Mouse (Mus musculus): ENCODE data around the gene Mms19. TPM values are rescaled to one million over a fixed set of nuclear protein-coding genes. Genes with fewer than 3 reads are reported as not detected.

Gene Mms19
- polyA plus RNA-seq, 1 experiment from 2014 or later = 10.4 TPM

DNA sequence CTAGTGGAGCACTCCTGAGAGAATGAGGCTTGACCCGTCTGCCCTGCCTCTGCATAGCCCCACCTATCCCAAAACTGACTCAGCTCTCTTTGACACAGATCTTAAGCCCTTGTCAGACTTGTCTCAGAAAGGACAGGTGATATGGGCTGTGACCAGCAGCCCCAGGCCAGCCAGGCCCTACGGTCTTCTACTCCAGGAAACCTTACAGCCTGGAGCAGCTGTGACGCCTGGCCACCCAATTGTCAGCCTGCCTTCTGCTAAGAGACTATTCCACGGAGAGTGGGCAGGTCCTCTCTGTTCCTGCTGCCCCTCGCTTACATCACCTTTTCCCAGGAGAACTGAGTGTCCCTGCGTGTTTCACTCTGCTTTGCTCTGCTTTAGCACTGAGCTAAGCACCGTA is 30.2 kb upstream of the Mms19 start:
- no peaks in the 10 kb centered on the region for H3K9me3 ChIP-seq (replicated peaks)
- no peak overlapping the region for H3K4me3 ChIP-seq (replicated peaks)
- WGBS (ENCODE audit: insufficient replicate concordance) = 71% methylated on average over 7 of the region's 7 CpGs
- H3K9ac ChIP-seq = no peak overlapping the region
- ATAC-seq (ENCODE audit: low read depth) (no peak), DNase-seq (no peak)
- H3K36me3 ChIP-seq = no peaks in the 10 kb centered on the region
- peaks cover 11% of the 10 kb centered on the region for H3K4me1 ChIP-seq (replicated peaks)
- no peak overlapping the region for H3K27ac ChIP-seq
- no peak overlapping the region for H3K4me2 ChIP-seq
- no peaks in the 10 kb centered on the region for H3K27me3 ChIP-seq

DNA sequence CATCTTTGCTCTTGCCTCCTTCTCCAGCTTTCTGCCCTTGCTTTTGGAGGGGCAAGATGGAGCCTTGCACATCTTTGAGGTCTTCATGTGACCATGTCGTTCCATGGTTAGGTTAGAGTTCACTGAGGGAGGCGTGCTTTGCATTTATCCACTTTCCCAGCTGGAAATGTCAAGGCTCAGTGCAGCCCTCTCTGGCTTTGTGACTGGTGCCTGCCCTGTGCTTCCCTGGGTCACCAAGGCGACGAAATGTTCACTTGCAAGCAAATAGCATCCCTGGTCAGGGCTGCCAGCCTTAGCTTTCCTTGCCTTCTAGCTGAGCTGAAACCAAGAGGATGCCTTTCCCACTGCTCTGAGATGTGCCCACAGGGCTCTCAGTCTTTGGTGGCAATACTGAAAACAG is 29.5 kb upstream of the Mms19 start:
- H3K4me3 ChIP-seq (replicated peaks) = no peak overlapping the region
- H3K27me3 ChIP-seq = no peaks in the 10 kb centered on the region
- no peaks in the 10 kb centered on the region for H3K36me3 ChIP-seq
- H3K9ac ChIP-seq = no peak overlapping the region
- WGBS (ENCODE audit: insufficient replicate concordance) = 58% methylated on average over 4 of the region's 4 CpGs
- no peak overlapping the region for H3K4me2 ChIP-seq
- peaks cover 18% of the 10 kb centered on the region for H3K4me1 ChIP-seq (replicated peaks)
- ATAC-seq (ENCODE audit: low read depth) (no peak), DNase-seq (no peak)
- no peak overlapping the region for H3K27ac ChIP-seq
- no peaks in the 10 kb centered on the region for H3K9me3 ChIP-seq (replicated peaks)

DNA sequence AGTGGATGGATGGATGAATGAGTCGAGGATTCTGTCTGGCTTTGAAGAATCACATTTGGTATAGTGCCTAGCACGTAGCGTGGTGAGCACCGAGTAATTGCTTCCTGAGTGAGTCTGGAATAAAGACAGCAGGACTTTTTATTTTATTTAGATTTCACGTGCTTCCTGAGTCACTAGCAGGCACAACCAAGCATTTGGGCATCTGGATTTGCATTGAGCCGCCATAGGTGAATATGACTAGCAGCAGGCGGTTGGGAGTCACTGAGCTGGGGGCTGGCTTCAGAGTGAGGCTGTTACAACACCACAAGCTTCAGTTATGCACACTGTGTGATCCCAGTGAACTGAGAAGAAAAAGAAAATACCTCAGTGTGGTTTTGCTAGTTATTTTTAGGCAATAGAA is 28.1 kb upstream of the Mms19 start:
- no peaks in the 10 kb centered on the region for H3K9me3 ChIP-seq (replicated peaks)
- no peak overlapping the region for H3K4me2 ChIP-seq
- 64% methylated on average over 7 of the region's 7 CpGs for WGBS (ENCODE audit: insufficient replicate concordance)
- DNase-seq (no peak), ATAC-seq (ENCODE audit: low read depth) (no peak)
- no peaks in the 10 kb centered on the region for H3K36me3 ChIP-seq
- H3K27ac ChIP-seq = no peak overlapping the region
- peaks cover 32% of the 10 kb centered on the region for H3K4me1 ChIP-seq (replicated peaks)
- no peak overlapping the region for H3K4me3 ChIP-seq (replicated peaks)
- no peaks in the 10 kb centered on the region for H3K27me3 ChIP-seq
- H3K9ac ChIP-seq = no peak overlapping the region

DNA sequence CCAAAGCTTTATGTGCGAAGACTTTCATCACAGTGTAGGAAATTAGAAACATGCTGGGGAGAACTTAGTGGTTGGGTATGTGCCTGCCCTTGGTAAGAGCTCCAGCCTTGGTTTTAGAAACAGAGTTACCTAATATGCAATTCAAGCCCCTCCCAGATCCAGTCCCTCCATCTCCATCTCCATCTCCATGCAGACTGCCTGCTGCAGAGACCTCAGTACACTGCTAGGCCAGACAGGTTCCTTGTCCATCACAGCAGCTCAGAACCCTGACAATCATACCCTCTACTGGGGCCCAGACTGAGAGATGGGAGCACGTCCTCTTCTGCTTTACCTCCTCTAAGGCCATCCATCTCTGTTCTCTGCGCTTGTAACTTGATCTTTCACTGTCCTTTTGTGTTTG is 27.6 kb upstream of the Mms19 start:
- Histone ChIP-seq H3K4me2 (no peak overlapping the region), H3K4me1 (replicated peaks) (peaks cover 32% of the 10 kb centered on the region), H3K4me3 (replicated peaks) (no peak overlapping the region), H3K9me3 (replicated peaks) (no peaks in the 10 kb centered on the region), H3K27ac (no peak overlapping the region), H3K9ac (no peak overlapping the region), H3K36me3 (no peaks in the 10 kb centered on the region), H3K27me3 (no peaks in the 10 kb centered on the region)
- DNase-seq (no peak), ATAC-seq (ENCODE audit: low read depth) (no peak)
- WGBS (ENCODE audit: insufficient replicate concordance) = 59% methylated on average over 3 of the region's 3 CpGs

DNA sequence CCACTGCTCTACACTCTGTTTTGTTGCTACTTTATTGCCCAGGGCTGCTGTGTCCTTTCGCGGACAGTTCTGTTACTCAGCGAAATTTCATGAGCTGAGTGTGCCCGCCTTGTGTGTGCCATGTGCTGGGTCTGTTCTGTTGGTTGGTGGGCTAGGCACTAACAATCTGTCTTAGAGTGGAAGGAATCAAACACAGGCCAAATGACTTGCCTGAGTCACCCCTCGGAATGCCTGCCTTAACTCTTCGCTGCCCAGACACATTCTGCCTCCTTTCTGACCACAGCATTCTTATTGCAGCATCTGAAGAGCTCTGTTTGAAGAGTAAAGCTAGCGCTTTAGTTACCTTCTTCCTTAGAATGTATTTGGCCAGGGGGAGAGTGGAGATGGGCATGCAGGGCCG is 25.6 kb upstream of the Mms19 start:
- no peak overlapping the region for H3K4me2 ChIP-seq
- peaks cover 32% of the 10 kb centered on the region for H3K4me1 ChIP-seq (replicated peaks)
- ATAC-seq (ENCODE audit: low read depth) (no peak), DNase-seq (no peak)
- no peak overlapping the region for H3K27ac ChIP-seq
- no peaks in the 10 kb centered on the region for H3K36me3 ChIP-seq
- H3K4me3 ChIP-seq (replicated peaks) = no peak overlapping the region
- H3K9ac ChIP-seq = no peak overlapping the region
- 62% methylated on average over 8 of the region's 8 CpGs for WGBS (ENCODE audit: insufficient replicate concordance)
- H3K27me3 ChIP-seq = no peaks in the 10 kb centered on the region
- no peaks in the 10 kb centered on the region for H3K9me3 ChIP-seq (replicated peaks)

DNA sequence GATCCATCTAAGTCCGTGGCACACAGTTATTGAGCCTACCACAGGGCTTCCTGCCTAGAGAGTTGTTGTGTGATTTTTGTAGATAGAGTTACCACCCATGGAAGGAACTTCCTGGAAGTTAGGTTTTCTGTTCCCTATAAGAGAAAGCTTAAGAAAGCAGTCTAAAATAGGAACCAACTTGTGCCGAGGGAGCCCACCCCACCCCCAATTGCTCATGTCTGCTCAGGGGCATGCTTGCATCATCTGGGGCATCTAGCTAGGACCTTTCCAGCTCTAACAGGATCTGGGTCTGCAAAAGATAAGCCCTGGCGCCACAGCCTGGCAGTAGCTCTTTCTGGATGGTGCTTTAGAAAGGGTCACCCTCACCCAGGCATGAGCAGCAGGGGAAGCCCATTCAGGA is 24.7 kb upstream of the Mms19 start:
- no peak for DNase-seq
- 6% methylated on average over 3 of the region's 3 CpGs for WGBS (ENCODE audit: insufficient replicate concordance)
- H3K4me2 ChIP-seq = no peak overlapping the region
- peak overlapping the region; percentile 50; the same call in 1 of the 2 replicates for H3K27ac ChIP-seq
- H3K9me3 ChIP-seq (replicated peaks) = no peaks in the 10 kb centered on the region
- H3K27me3 ChIP-seq = no peaks in the 10 kb centered on the region
- H3K9ac ChIP-seq = 0 out of 2 replicates have a peak overlapping the region, but pooled peaks have one; percentile 23
- no peak overlapping the region for H3K4me3 ChIP-seq (replicated peaks)
- no peaks in the 10 kb centered on the region for H3K36me3 ChIP-seq
- peaks cover 40% of the 10 kb centered on the region for H3K4me1 ChIP-seq (replicated peaks)
- ATAC-seq (ENCODE audit: low read depth) = no peak

DNA sequence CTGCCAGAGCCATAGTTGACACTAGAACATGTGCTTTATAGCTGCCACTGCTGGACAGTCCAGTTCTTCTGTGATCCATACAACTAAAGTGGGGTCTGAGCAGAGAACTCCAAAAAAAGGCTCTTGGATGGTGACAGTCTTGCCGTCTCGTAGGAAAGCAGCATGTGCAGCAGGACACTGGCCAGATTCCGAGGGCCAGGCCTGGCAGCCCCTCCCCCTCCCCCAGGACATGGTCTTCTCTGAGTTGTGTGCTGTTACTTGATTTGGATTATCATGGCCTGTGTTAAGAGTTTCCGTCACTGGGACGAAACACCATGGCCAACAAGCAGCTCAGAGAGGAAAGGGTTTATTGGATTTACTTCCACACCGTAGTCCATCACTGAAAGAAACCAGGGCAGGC is 23.3 kb upstream of the Mms19 start:
- Histone ChIP-seq H3K36me3 (no peaks in the 10 kb centered on the region), H3K9ac (no peak overlapping the region), H3K27me3 (no peaks in the 10 kb centered on the region), H3K4me1 (replicated peaks) (peaks cover 48% of the 10 kb centered on the region), H3K9me3 (replicated peaks) (no peaks in the 10 kb centered on the region), H3K27ac (no peak overlapping the region), H3K4me3 (replicated peaks) (no peak overlapping the region), H3K4me2 (no peak overlapping the region)
- WGBS (ENCODE audit: insufficient replicate concordance) = 57% methylated on average over 6 of the region's 6 CpGs
- DNase-seq (no peak), ATAC-seq (ENCODE audit: low read depth) (no peak)

DNA sequence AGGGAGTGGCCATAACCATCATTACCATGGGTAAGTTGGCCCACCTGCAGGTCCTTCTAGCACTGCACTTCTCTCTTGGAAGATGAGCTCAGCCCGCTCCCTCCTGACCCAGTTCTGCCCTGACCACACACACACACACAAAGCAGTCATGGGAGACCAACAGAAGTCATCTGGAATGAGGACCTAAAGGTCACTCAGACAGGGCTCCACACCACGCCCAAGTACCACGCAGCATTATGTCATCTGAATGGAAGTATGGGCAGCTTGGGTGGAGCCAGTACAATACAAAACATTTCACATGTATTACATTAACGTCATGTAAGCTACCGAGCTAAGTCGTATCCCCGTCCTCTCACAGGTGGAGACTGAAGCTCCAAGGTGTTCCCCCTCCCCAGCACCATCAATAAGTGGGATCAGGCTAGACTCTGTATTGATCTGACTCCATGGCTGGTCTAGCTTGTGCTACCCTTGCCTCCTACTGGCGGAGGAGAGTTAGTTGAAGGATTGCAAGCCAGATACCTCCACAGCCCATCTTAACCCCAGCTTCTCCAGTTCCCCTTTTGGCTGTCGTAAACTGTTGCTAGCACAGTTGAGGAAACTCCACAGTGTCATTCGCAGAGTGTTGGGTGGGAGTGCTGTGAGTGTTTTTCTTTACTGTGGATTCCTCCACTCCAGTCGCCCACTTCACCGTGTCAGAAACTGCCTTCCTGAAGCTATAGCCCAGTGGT is 20.5 kb upstream of the Mms19 start:
- peak overlapping the region; percentile 35; the same call in 1 of the 2 replicates for H3K27ac ChIP-seq
- no peak for DNase-seq
- no peak for ATAC-seq (ENCODE audit: low read depth)

DNA sequence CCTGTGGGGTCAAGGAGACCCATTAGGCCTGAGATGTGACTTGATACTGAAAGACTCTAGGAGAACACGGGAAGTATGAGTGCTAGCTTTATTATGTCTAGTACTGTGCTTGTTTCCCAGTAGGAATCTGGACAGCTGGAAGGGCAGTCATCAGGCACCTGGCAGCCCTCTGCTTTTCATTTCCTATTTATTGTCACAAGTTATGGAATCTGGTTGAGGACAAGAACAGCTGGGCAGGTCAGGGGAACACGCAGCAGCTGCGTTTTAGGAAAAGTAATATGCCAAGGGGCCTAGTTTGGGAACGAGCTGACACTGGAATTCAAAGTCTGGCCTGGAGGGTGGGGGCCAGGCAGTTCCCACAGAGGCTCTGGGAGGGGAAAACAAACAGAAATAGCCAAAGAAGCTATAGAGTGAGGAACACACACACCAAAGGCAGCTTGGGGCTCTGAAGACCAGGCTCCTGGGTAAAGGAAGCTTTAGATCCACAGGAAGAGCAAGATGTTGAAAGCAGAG is 19.5 kb upstream of the Mms19 start:
- Histone ChIP-seq H3K36me3 (no peaks in the 10 kb centered on the region), H3K4me2 (no peak overlapping the region), H3K27me3 (no peaks in the 10 kb centered on the region), H3K4me1 (replicated peaks) (peaks cover 36% of the 10 kb centered on the region), H3K27ac (peak overlapping the region; percentile 35), H3K4me3 (replicated peaks) (no peak overlapping the region), H3K9me3 (replicated peaks) (no peaks in the 10 kb centered on the region), H3K9ac (no peak overlapping the region)
- ATAC-seq (ENCODE audit: low read depth) (no peak), DNase-seq (no peak)
- 53% methylated on average over 4 of the region's 4 CpGs for WGBS (ENCODE audit: insufficient replicate concordance)

More for the DNA sequence above, 20.5 kb upstream of the Mms19 start:
- Histone ChIP-seq H3K36me3 (no peaks in the 10 kb centered on the region), H3K4me1 (replicated peaks) (peaks cover 45% of the 10 kb centered on the region), H3K9me3 (replicated peaks) (no peaks in the 10 kb centered on the region), H3K4me2 (no peak overlapping the region), H3K9ac (no peak overlapping the region), H3K4me3 (replicated peaks) (no peak overlapping the region), H3K27me3 (no peaks in the 10 kb centered on the region)
- 63% methylated on average over 12 of the region's 12 CpGs for WGBS (ENCODE audit: insufficient replicate concordance)

DNA sequence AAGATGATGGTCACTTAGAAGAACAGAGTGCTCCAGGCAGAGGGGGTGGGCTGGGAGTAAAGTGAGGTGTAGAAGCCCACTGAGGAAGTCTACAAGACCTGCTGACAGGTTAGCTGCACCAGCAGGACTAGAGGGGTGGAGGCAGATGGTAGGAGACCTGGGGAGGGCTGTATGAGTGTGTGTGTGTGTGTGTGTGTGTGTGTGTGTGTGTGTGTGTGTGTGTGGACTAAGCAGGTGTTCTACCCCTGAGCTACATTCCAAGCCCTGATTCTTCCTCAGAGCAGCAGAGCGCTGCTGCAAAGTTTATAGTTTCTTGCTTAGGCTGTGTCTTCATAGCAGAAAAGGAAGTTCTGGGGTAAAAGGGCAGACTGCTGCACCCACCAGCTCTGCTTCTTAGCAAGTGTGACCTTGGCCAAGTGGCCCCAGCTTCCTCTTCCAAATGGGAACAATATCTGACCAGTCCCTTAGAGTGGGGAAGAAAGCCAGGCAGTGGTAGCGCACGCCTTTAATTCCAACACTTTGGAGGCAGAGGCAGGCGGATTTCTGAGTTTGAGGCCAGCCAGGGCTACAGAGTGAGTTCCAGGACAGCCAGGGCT is 18.8 kb upstream of the Mms19 start:
- Histone ChIP-seq H3K9ac (no peak overlapping the region), H3K27me3 (no peaks in the 10 kb centered on the region), H3K4me3 (replicated peaks) (no peak overlapping the region), H3K4me1 (replicated peaks) (peaks cover 29% of the 10 kb centered on the region; the same call in 1 of the 2 replicates), H3K27ac (peak overlapping the region; percentile 35), H3K36me3 (no peaks in the 10 kb centered on the region), H3K4me2 (no peak overlapping the region), H3K9me3 (replicated peaks) (no peaks in the 10 kb centered on the region)
- DNase-seq (no peak), ATAC-seq (ENCODE audit: low read depth) (0 out of 2 replicates have a peak, but pooled peaks have one; percentile 20)
- 56% methylated on average over 4 of the region's 4 CpGs for WGBS (ENCODE audit: insufficient replicate concordance)

DNA sequence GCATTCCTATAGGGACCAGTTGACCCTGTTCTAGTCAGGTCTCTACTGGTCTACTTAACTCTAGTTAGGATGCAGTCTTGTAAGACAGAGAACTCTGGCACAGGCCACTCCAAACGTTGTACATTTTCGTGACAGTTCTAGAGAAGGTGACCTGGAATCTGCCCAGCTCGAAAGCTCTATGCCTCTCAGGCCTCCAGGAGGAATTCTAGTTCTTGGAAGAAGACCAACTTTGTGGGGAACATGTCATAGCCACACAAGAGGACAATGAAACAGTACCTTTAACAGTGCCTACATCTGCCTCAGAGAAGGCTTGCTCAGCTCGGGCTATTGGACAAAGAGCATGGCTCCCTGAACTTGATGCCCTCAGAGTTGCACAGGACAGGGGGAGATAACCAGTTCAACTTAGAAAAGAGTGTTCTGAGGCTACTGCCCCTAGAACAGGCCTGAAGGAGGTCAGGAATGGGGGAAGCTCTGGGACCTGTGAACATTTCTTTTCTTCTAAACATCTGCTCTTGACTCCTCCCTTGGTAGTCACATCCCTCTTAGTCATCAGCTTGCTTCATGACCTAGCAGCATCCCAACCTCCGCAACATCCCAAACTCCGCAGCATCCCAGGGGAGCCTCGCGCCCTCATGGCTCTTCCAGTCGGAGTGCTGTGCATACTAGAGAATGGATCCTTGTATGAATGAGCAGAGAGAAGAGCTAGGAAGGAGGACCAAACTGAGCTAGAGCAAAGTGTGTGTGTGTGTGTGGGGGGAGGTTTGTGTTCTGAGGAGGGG is 18.0 kb upstream of the Mms19 start:
- Histone ChIP-seq H3K9me3 (replicated peaks) (no peaks in the 10 kb centered on the region), H3K27ac (peak overlapping the region; percentile 23; the same call in 1 of the 2 replicates), H3K4me3 (replicated peaks) (no peak overlapping the region), H3K4me1 (replicated peaks) (peaks cover 22% of the 10 kb centered on the region; the same call in 1 of the 2 replicates), H3K27me3 (no peaks in the 10 kb centered on the region), H3K36me3 (no peaks in the 10 kb centered on the region), H3K9ac (no peak overlapping the region), H3K4me2 (no peak overlapping the region)
- ATAC-seq (ENCODE audit: low read depth) (no peak), DNase-seq (no peak)
- 75% methylated on average over 9 of the region's 9 CpGs for WGBS (ENCODE audit: insufficient replicate concordance)

Data from liver, embryonic 13.5 days (tissue).